Comparison of ENCODE assay signal across 15 mouse cellular contexts in genomic region chr16:92555051-92555450, GRCm38 (mm10).
"Had no signal": no experiment of that assay in that cellular context is flagged by ENCODE, and none has a peak within 500 bp of the region (broad histone marks: within the 10 kb centered on the region; RNA-seq: fewer than 3 reads in every experiment).

No protein-coding gene starts in this region.

- H3K4me2 ChIP-seq: neural tube, embryonic 15.5 days; stomach, embryonic 15.5 days had no signal

- DNase-seq: retina, postnatal 1 day; right cerebral cortex, adult 18-20 months; right cerebral cortex, postnatal 14 days; right cerebral cortex, postnatal 25 days; right cerebral cortex, postnatal 4 days; spleen, adult 18-20 months; thymus, adult 18-20 months; thymus, adult 2 months; thymus, postnatal 14 days; thymus, postnatal 25 days; thymus, postnatal 36 days; thymus, postnatal 4 days had no signal

- H3K9ac ChIP-seq: neural tube, embryonic 15.5 days; stomach, embryonic 15.5 days had no signal

- H3K27ac ChIP-seq: neural tube, embryonic 15.5 days; stomach, embryonic 15.5 days; stomach, postnatal 0 days had no signal

- H3K4me3 ChIP-seq: neural tube, embryonic 15.5 days; stomach, embryonic 15.5 days had no signal

- H3K36me3 ChIP-seq: neural tube, embryonic 15.5 days; stomach, embryonic 15.5 days had no signal

- H3K27me3 ChIP-seq: neural tube, embryonic 15.5 days; stomach, embryonic 15.5 days had no signal

- H3K9me3 ChIP-seq: neural tube, embryonic 15.5 days; stomach, embryonic 15.5 days had no signal

- H3K4me1 ChIP-seq: neural tube, embryonic 15.5 days; stomach, embryonic 15.5 days had no signal
